Mouse (Mus musculus) heart, adult 2 months (tissue): ENCODE data around the gene Swi5.

Experiments
- CTCF ChIP-seq: fragments of 200-600 bp; IDR thresholded peaks from 2 replicates; pipeline ENCODE4 v1.8.1; 2022; ENCODE audit warnings: antibody characterized with exemption, mild to moderate bottlenecking, moderate library complexity
- EP300 ChIP-seq: fragments of 200-500 bp; IDR thresholded peaks from 2 replicates; pipeline ENCODE4 v1.6.1; 2011; ENCODE audit warnings: low read depth, low read length, control low read depth; ENCODE audit not compliant: insufficient read depth

- TF ChIP-seq CTCF (no peak), EP300 (no peak)
Observed at GRCm38 (mm10) chr2:32306176-32306575, 18.3 kb upstream of the Swi5 start.
